Mouse (Mus musculus): ENCODE measurements around the gene Krt86.
"Not testable (repeated sequence)": the region's sequence is repeated elsewhere in the genome, so short reads cannot be mapped to it uniquely, and the experiment has no call there.

The Krt86 gene

DNA sequence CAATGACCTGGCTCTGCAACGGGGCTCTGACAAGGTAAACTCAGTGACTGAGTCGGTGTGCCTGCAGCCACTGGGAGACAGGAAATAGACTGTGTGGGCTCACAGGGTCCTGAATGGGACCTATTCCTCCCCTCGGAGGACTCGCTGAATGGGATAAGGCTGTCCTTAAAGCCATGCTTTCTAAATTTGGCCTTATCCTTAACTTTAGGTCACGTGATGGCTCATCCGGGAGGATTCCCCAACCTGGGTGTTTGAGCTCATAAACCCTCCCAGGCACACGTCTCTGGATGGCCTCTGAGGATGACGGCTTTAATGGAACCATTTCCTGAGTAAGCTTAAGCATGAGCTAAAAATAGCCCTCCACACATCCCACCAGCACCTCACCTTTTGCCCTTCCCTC lies 19.4 kb downstream of the Krt86 start:
- no peak for DNase-seq (ENCODE audit: low spot score in 2 of 2)

DNA sequence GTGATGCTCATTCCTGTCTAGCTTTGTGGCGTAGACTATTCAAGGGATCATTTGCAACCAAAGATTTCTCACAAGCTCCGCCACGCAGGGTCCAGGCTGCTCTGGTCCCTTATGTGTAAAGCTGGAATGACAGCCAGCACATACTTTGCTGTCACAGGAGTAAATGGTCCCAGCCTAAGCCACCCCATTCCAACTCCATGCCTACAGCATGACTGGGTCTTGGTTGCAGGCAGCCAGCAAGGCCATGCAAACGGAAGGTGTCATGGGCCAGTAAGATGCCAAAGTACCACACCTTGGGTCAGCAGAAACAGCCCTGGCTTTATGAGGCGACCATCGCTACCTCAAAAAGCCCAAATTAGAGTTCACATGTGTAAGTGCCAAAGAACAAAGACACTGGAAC lies 20.4 kb downstream of the Krt86 start:
- no peak for DNase-seq (ENCODE audit: low spot score in 2 of 2)

DNA sequence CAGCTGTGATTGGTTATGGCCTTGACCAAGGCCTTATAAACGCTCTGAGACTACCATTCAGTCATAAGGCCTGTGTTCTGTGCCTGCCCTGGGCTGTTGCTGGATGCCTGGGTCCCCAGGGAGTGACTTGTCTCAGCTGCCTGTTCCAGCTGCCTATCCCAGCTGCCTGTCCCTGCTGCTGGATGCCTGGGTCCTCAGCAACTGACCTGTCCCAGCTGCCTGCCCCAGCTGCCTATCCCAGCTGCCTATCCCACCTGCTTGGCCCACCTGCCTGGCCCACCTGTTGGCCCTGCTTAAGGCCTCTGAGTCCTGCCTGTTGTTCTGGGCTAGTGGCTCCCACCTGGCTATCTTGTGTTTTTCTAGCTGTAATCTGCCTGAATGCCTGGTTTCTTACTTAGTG lies 20.9 kb downstream of the Krt86 start:
- no peak for DNase-seq (ENCODE audit: low spot score in 2 of 2)

DNA sequence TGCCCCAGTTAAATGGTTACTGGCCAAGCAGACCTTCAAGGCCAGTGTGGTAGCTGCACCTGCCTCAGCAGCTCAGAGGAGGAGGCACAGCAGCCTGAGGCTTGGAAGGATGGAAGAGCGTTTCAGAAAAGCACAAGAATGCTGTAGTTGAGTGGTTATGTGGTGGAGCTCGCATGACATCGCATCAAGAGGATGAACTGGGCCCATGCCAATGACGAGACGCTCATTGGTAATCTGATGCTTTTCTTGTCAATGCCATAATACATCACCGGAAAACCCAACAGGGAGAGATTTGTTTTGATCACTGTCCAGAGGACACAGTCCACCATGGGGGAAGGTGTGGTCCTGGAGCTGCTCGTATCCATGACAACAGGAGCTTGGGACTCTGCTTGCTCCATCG lies 22.0 kb downstream of the Krt86 start:
- no peak for DNase-seq (ENCODE audit: low spot score in 2 of 2)

DNA sequence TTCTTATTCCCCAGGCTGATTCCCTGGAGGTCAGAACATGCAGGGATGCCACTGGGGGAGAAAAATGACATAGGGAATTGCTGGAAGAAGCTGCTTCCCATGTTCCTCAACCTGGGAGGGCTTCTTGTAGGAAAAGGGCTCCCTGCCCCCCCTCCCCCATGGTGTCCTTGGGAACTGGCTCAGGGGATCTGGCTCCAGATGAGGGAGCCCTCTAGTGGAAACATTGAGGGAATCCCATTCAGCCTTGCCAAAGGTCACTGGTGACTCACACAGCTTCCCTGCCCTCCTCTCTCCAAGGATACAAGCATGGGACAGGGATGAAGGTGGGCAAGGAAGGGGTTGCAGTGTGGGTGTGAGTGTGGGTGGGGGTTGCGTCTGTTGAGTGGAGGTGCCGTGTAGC lies 23.9 kb downstream of the Krt86 start:
- DNase-seq (ENCODE audit: low spot score in 2 of 2), result no peak

DNA sequence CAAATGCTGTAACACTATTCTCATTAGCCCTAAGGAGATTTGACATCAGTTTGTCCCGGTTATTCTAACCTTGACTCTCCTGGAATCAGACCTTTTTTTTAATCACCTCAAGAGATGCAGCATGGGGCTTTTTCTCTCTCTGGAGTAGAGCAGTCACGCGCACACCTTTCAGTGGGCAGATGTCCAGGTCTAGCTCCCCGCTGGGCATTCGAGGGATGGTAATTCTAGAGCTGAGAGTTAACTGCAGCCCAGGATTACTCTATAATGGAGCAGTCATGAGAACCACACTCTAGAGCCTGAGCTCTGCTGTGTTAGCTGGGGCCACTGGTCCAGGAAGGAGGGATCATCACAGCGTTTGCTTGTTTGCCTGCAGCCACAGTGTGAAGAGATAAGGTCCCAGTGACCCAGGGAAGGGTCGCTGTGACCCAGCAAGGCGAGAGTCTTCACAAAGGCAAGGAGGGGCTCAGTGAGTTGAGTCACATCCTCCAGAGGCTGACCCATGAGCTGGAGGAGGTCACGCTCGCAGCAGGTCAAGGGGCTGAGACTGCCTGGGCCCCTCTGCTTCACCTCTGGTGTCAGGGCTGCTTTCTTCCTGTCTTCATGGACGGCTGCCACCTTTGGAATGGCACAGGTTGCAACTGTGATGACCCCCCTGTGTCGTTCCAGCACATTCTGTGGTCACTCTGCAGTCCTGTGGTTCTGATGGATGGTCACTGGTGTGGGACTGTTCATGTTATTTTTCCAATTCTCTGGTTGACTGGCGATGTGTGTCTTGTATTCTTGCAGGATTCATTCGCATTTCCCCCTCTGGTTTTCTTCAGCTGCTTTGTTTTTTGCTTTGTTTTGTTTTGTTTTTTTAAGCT lies 33.8 kb downstream of the Krt86 start:
- DNase-seq (ENCODE audit: low spot score in 2 of 2), result no peak

DNA sequence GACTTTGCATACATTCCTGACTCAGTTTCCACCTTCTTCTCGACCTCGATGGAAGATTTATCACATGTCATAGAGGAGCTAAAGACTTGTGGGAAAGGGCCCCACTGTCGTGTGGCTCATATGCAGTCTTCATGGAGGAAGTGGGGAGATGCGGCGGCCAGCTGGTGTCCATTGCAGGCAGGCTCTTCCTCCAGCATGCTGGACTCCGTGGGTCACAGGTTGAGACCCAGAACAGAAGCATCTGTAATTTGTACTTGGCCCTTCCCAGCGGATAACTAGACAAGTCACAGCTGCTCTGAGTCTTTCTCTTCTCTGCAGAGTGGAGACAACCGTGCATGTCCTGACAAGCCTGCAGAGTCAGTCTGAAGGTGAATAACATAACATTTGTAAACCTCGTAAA lies 35.0 kb downstream of the Krt86 start:
- no peak for DNase-seq (ENCODE audit: low spot score in 2 of 2)

DNA sequence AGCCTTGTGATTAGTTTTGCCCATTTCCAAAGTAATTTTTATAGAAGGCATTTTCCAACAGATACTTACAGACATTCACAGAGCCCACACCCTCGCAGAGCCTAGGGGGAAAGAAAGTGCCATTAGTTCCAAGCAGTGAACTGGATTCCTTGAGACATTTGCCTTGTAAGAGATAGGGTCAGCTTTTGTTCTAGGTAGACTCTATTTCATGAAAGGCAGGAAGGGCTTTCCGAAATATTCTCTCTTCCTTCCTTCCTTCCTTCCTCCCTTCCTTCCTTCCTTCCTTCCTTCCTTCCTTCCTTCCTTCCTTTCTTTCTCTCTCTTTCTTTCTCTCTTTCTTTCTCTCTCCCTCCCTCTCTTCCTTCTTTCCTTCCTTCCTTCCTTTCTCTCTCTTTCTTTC lies 43.9 kb downstream of the Krt86 start, which contains the start of gene Gm49425:
Gene Gm49425 (minus strand): TSS at position 101 of the 400 bp plus-strand sequence.
- not testable (repeated sequence) for DNase-seq (ENCODE audit: low spot score in 2 of 2)

DNA sequence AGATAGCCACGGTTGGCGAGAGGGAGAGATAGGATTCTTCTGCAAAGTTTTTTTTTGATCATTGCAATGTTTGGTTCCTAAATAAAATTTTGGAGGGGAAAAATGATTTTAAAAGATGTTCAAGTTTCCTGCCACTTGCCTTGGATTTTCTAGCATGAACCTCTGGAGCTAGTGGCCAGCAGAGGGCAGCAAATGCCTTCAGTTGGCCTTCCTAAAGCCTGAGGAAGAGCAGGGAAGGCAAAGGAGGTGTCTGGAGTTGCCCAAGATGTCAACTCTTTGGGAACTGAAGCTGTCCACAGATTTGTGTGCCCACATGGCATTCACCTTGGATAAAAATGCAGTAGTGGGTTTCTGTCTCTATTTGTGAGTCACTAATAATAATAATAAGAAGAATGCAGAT lies 46.5 kb downstream of the Krt86 start:
- no peak for DNase-seq (ENCODE audit: low spot score in 2 of 2)

DNA sequence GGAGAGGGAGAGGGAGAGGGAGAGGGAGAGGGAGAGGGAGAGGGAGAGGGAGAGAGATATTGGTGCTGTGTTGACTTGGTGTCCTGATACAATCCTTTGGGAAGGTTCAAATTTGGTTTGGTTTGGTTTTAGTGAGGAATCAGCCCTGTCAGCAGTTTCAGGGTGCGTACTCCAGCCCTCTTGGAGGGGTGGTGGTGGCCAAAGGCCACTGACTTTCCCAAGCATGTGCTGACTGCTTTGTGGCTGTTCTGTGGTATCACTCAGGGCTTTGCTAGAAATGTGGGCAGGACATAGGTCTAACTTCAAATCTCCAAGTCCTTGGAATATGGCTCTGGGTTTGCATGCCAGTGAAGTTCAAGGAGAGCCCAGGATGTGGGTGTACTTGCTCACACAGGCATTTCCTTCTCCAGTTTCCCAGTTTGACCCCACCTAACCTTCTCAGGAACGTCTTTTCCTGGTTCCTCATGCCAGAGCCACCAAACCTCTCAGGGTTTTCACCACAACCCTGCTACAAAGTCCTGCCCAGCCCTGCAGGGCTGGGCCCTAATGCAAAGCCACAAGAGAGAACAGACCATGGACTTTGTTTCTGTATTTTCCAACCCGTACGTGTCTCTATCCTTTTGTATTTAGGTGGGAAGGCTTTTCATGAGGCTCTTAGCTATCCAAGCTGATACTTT lies 49.4 kb downstream of the Krt86 start:
- no peak for DNase-seq (ENCODE audit: low spot score in 2 of 2)
